In the genomic region with DNA sequence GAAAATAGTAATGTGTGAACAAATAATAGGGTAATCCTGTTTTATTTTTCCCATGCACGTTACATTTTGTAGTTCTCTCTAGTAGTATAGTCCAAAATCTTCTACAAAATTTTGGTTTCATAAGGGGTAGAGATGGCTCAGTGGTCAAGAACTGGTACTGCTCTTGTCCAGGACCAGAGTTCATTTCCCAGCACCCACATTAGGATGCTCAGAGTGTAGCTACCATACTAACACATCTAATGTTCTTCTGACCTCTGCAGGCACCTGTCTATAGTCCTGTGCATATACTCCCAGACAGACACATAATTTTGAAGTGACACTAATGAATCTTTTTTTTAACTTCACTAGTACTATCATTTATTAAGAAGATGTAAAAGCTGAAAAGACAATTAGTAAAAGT, we compare ENCODE assay signal across 8 mouse cellular contexts. TPM values are rescaled to one million over a fixed set of nuclear protein-coding genes. Genes with fewer than 3 reads are reported as not detected.
DNase-seq lines count a peak whose midpoint lies in the region; ATAC-seq lines count a peak whose summit lies in the region.

No protein-coding gene starts in this region.

- H3K27me3 ChIP-seq in heart, embryonic 14.5 days (ENCODE audit: control insufficient read depth, insufficient read depth, low read length), result no peaks in the 10 kb centered on the region
- no peaks in the 10 kb centered on the region for H3K27me3 ChIP-seq in lung, embryonic 16.5 days (ENCODE audit: control insufficient read depth, insufficient read depth, low read depth, low read length)
- H3K27me3 ChIP-seq in embryonic facial prominence, embryonic 14.5 days (replicated peaks; ENCODE audit: control insufficient read depth, insufficient read depth, low read length), result no peaks in the 10 kb centered on the region
- H3K27me3 ChIP-seq in neural tube, embryonic 13.5 days, result no peaks in the 10 kb centered on the region

- H3K9me3 ChIP-seq in heart, embryonic 14.5 days (ENCODE audit: control insufficient read depth, low read length), result no peaks in the 10 kb centered on the region
- no peaks in the 10 kb centered on the region for H3K9me3 ChIP-seq in lung, embryonic 16.5 days (ENCODE audit: control insufficient read depth, low read length)
- H3K9me3 ChIP-seq in embryonic facial prominence, embryonic 14.5 days (ENCODE audit: control insufficient read depth, low read length), result no peaks in the 10 kb centered on the region
- H3K9me3 ChIP-seq in neural tube, embryonic 13.5 days, result no peaks in the 10 kb centered on the region

- peak overlapping the region; percentile 86 for H3K4me2 ChIP-seq in heart, embryonic 14.5 days (ENCODE audit: low read length)
- peak overlapping the region; percentile 75 for H3K4me2 ChIP-seq in lung, embryonic 16.5 days (ENCODE audit: low read depth, low read length)
- H3K4me2 ChIP-seq in embryonic facial prominence, embryonic 14.5 days (ENCODE audit: low read depth, low read length), result peak overlapping the region; percentile 60
- peak overlapping the region; percentile 82; the same call in 1 of the 2 replicates for H3K4me2 ChIP-seq in neural tube, embryonic 13.5 days

- no peak for DNase-seq in heart, postnatal 4 days
- no peak for DNase-seq in lung, postnatal 10 days
- no peak for DNase-seq in embryonic facial prominence, embryonic 14.5 days (ENCODE audit: low spot score)
- no peak for DNase-seq in cerebellum, postnatal 14 days
- DNase-seq in right cerebral cortex, postnatal 36 days (ENCODE audit: low spot score in 2 of 2), result no peak

- no peak overlapping the region for H3K4me3 ChIP-seq in heart, embryonic 14.5 days (ENCODE audit: control insufficient read depth in 1 of 2, insufficient read depth in 1 of 2, low read depth in 1 of 2, low read length in 2 of 2)
- H3K4me3 ChIP-seq in lung, embryonic 16.5 days (ENCODE audit: low read length), result 0 out of 2 replicates have a peak overlapping the region, but pooled peaks have one; percentile 12
- peak overlapping the region; percentile 70 for H3K4me3 ChIP-seq in embryonic facial prominence, embryonic 14.5 days (ENCODE audit: low read depth, low read length)
- H3K4me3 ChIP-seq in neural tube, embryonic 13.5 days, result 0 out of 2 replicates have a peak overlapping the region, but pooled peaks have one; percentile 79

- H3K4me1 ChIP-seq in heart, embryonic 14.5 days (ENCODE audit: control insufficient read depth in 2 of 2, insufficient read depth in 2 of 2, low read length in 2 of 2), result peaks cover 0 to 6% of the 10 kb centered on the region in 2 experiments; a peak in 1 of 4 replicates
- peaks cover 14% of the 10 kb centered on the region for H3K4me1 ChIP-seq in lung, embryonic 16.5 days (replicated peaks; ENCODE audit: control insufficient read depth, insufficient read depth, low read length)
- peaks cover 13% of the 10 kb centered on the region for H3K4me1 ChIP-seq in embryonic facial prominence, embryonic 14.5 days (ENCODE audit: control insufficient read depth, insufficient read depth, low read length)
- peaks cover 7% of the 10 kb centered on the region for H3K4me1 ChIP-seq in neural tube, embryonic 13.5 days (replicated peaks)

- WGBS in heart, embryonic 14.5 days, result 95% methylated on average over 1 of the region's 1 CpGs
- WGBS in lung, embryonic 16.5 days, result 80% methylated on average over 1 of the region's 1 CpGs
- WGBS in embryonic facial prominence, embryonic 14.5 days, result 87% methylated on average over 1 of the region's 1 CpGs
- 100% methylated on average over 1 of the region's 1 CpGs for WGBS in neural tube, embryonic 13.5 days

- no peak overlapping the region for H3K9ac ChIP-seq in heart, embryonic 14.5 days (ENCODE audit: low read length)
- H3K9ac ChIP-seq in lung, embryonic 16.5 days (ENCODE audit: low read length), result no peak overlapping the region
- H3K9ac ChIP-seq in embryonic facial prominence, embryonic 14.5 days (ENCODE audit: low read depth, low read length), result no peak overlapping the region
- no peak overlapping the region for H3K9ac ChIP-seq in neural tube, embryonic 13.5 days

- no peak overlapping the region for H3K27ac ChIP-seq in heart, embryonic 14.5 days (replicated peaks in 1 of 2; ENCODE audit: control insufficient read depth in 1 of 2, insufficient read depth in 1 of 2, low read depth in 2 of 2, low read length in 2 of 2)
- H3K27ac ChIP-seq in lung, embryonic 16.5 days (ENCODE audit: low read length), result no peak overlapping the region
- H3K27ac ChIP-seq in embryonic facial prominence, embryonic 14.5 days (replicated peaks; ENCODE audit: low read depth, low read length), result no peak overlapping the region
- H3K27ac ChIP-seq in neural tube, embryonic 13.5 days (replicated peaks), result no peak overlapping the region

- no peaks in the 10 kb centered on the region for H3K36me3 ChIP-seq in heart, embryonic 14.5 days (ENCODE audit: control insufficient read depth, insufficient read depth, low read length)
- H3K36me3 ChIP-seq in lung, embryonic 16.5 days (ENCODE audit: control insufficient read depth, insufficient read depth, low read length), result no peaks in the 10 kb centered on the region
- H3K36me3 ChIP-seq in embryonic facial prominence, embryonic 14.5 days (ENCODE audit: control insufficient read depth, insufficient read depth, low read length), result no peaks in the 10 kb centered on the region
- H3K36me3 ChIP-seq in neural tube, embryonic 13.5 days, result no peaks in the 10 kb centered on the region

- no peak for ATAC-seq in heart, embryonic 14.5 days (ENCODE audit: insufficient number of reproducible peaks, insufficient read depth, low FRiP score, low read depth)
- ATAC-seq in lung, embryonic 16.5 days (ENCODE audit: low read depth), result no peak
- ATAC-seq in embryonic facial prominence, embryonic 14.5 days (ENCODE audit: low read depth), result no peak
- ATAC-seq in neural tube, embryonic 13.5 days (ENCODE audit: low read depth), result no peak

RNA-seq across cellular contexts. Expression of gene Dse, which starts 1.7 kb away (rescaled TPM):
- 15.6 and 16.8 TPM in 2 replicates for polyA plus RNA-seq in heart, embryonic 14.5 days (2014; fragmentation: Nextera tagmentation; extraction: Ambion mirVana)
- 10 to 100 TPM; 10.3 to 10.6 TPM for total RNA-seq in heart, postnatal 4 days (2021)
- 29.5 and 31.4 TPM in 2 replicates for polyA plus RNA-seq in lung, embryonic 16.5 days (2015; fragmentation: Nextera tagmentation; extraction: Ambion mirVana)
- polyA plus RNA-seq in embryonic facial prominence, embryonic 14.5 days (2014; fragmentation: Nextera tagmentation; extraction: Ambion mirVana), result 46.7 and 49.6 TPM in 2 replicates
- 9.5 and 10.0 TPM in 2 replicates for polyA plus RNA-seq in neural tube, embryonic 13.5 days (2015; fragmentation: Nextera tagmentation; extraction: Ambion mirVana)

Comparison
In these comparisons a context has a peak if more than half of its experiments do, and no peak if none do; other contexts are left out.
1. H3K4me3 ChIP-seq: peak in lung, embryonic 16.5 days (single experiment), embryonic facial prominence, embryonic 14.5 days (single experiment) and neural tube, embryonic 13.5 days (single experiment); none in heart, embryonic 14.5 days (0 of 2).
2. Peak in every context shown above with its lines, with median percentiles within 50 percentile points of each other: H3K4me2 ChIP-seq.